Mouse (Mus musculus) testis, postnatal 14 days (tissue): ENCODE measurements around the gene Sap30.
"Not testable (repeated sequence)": the region's sequence is repeated elsewhere in the genome, so short reads cannot be mapped to it uniquely, and the experiment has no call there.

ENCODE experiments used
- DNase-seq: peaks from one replicate; pipeline ENCODE4 v3.0.0; 2021; ENCODE audit warnings: low spot score

Sap30 gene

GRCm38 (mm10) chr8:57487441-57488155 is at the start of gene Sap30:
Sap30 (minus strand) TSS chr8:57487860.
- DNase-seq, result peak; percentile 96

- no peak for DNase-seq
Measured at GRCm38 (mm10) chr8:57536167-57536566, 48.5 kb upstream of the Sap30 start.

- DNase-seq, result no peak
Measured at GRCm38 (mm10) chr8:57534495-57534894, 46.8 kb upstream of the Sap30 start.

- no peak for DNase-seq
Measured at GRCm38 (mm10) chr8:57533106-57533505, 45.4 kb upstream of the Sap30 start.

- DNase-seq, result no peak
Measured at GRCm38 (mm10) chr8:57532223-57532622, 44.6 kb upstream of the Sap30 start.

GRCm38 (mm10) chr8:57530666-57531349 is 43.1 kb upstream of the Sap30 start:
- DNase-seq, result peak; percentile 56

GRCm38 (mm10) chr8:57530238-57530637 is 42.6 kb upstream of the Sap30 start:
- no peak for DNase-seq

- DNase-seq, result no peak
Measured at GRCm38 (mm10) chr8:57528036-57528435, 40.4 kb upstream of the Sap30 start.

GRCm38 (mm10) chr8:57520186-57520786 is 32.6 kb upstream of the Sap30 start:
- no peak for DNase-seq

- DNase-seq, result no peak
Measured at GRCm38 (mm10) chr8:57517723-57518122, 30.1 kb upstream of the Sap30 start.

- not testable (repeated sequence) for DNase-seq
Measured at GRCm38 (mm10) chr8:57516685-57517084, 29.0 kb upstream of the Sap30 start.

GRCm38 (mm10) chr8:57513178-57513661 is 25.6 kb upstream of the Sap30 start:
- DNase-seq, result not testable (repeated sequence)

- peak; percentile 55 for DNase-seq
Measured at GRCm38 (mm10) chr8:57512141-57513056, 24.7 kb upstream of the Sap30 start.

GRCm38 (mm10) chr8:57511316-57512118 is 23.9 kb upstream of the Sap30 start, which contains the start of gene Hmgb2:
Hmgb2 (plus strand) TSS chr8:57511907.
- peak; percentile 100 for DNase-seq

- DNase-seq, result peak; percentile 72
Measured at GRCm38 (mm10) chr8:57510791-57511315, 23.2 kb upstream of the Sap30 start.

- DNase-seq, result no peak
Measured at GRCm38 (mm10) chr8:57508657-57509056, 21.0 kb upstream of the Sap30 start.

GRCm38 (mm10) chr8:57507556-57508063 is 19.9 kb upstream of the Sap30 start:
- no peak for DNase-seq

GRCm38 (mm10) chr8:57505500-57505899 is 17.8 kb upstream of the Sap30 start:
- not testable (repeated sequence) for DNase-seq

GRCm38 (mm10) chr8:57503641-57504040 is 16.0 kb upstream of the Sap30 start:
- DNase-seq, result peak; percentile 49

GRCm38 (mm10) chr8:57498847-57499511 is 11.3 kb upstream of the Sap30 start:
- DNase-seq, result no peak
